Mouse (Mus musculus) forebrain, embryonic 12.5 days (tissue): ENCODE results near the gene Iqcf3. TPM values are rescaled to one million over a fixed set of nuclear protein-coding genes. Genes with fewer than 3 reads are reported as not detected.

Source experiments
- ATAC-seq: fragments of 200-750 bp; cut with Nextera tagmentation; 2 replicates; pipeline ENCODE4 v1.8.0; 2017; ENCODE audit warnings: moderate TSS enrichment; ENCODE audit not compliant: low FRiP score
- H3K27ac ChIP-seq: fragments of 300-500 bp; sonication (generic); 2 replicates; pipeline ENCODE4 v1.5.1; 2016; ENCODE audit warnings: mild to moderate bottlenecking
- H3K27me3 ChIP-seq: fragments of 300-500 bp; sonication (generic); 2 replicates; pipeline ENCODE4 v1.6.1; 2016; ENCODE audit warnings: mild to moderate bottlenecking
- H3K36me3 ChIP-seq: fragments of 300-500 bp; sonication (generic); replicated peaks from 2 replicates; pipeline ENCODE4 v1.6.1; 2016; ENCODE audit warnings: mild to moderate bottlenecking
- H3K4me1 ChIP-seq: fragments of 300-500 bp; sonication (generic); 2 replicates; pipeline ENCODE4 v1.6.1; 2016
- H3K4me2 ChIP-seq: fragments of 300-500 bp; sonication (generic); 2 replicates; pipeline ENCODE4 v1.6.1; 2016; ENCODE audit warnings: mild to moderate bottlenecking, moderate library complexity
- H3K4me3 ChIP-seq: fragments of 300-500 bp; sonication (generic); replicated peaks from 2 replicates; pipeline ENCODE4 v1.5.1; 2016; ENCODE audit warnings: mild to moderate bottlenecking
- H3K9ac ChIP-seq: fragments of 300-500 bp; sonication (generic); 2 replicates; pipeline ENCODE4 v1.6.1; 2016; ENCODE audit warnings: mild to moderate bottlenecking
- H3K9me3 ChIP-seq: fragments of 300-500 bp; sonication (generic); 2 replicates; pipeline ENCODE4 v1.6.1; 2016
- WGBS: fragments of 180-500 bp; shearing (Covaris S2); methylation state at CpG from one replicate; pipeline ENCODE4 v1.1.7; 2016; 5-methylcytosine and 5-hydroxymethylcytosine counted together
- polyA plus RNA-seq: library from polyadenylated mRNA; unstranded; fragments of >200 nt; fragmentation: Nextera tagmentation; extraction: Ambion mirVana; gene quantifications from 2 replicates; pipeline ENCODE4 v1.2.1, GENCODE M21; 2016

Gene Iqcf3
- polyA plus RNA-seq, 1 experiment from 2014 or later: not detected

DNA sequence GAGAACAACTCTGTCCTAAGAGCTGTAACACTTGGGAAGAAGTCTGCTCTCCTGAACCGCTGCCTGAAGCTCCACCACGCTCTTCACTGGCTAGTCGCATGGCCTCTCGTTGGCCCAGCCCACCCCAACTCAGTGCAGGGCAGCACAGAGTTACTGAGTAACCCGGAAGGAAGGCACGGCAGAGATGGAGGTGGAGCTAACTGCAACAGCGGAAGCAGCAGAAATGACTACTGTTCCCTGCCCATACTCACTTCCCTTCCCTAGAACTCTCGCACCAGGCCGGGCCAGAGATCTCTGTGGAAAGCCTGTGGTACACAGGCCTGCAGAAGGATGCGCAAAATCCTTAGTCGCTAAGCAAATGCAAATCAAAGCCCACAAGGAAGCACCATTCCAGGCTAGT lies 5.0 kb upstream of the Iqcf3 start:
- H3K4me2 ChIP-seq: no peak overlapping the region
- H3K4me1 ChIP-seq: no peaks in the 10 kb centered on the region; the same call in 1 of the 2 replicates
- H3K4me3 ChIP-seq: no peak overlapping the region
- H3K9ac ChIP-seq: no peak overlapping the region
- 71% methylated on average over 11 of the region's 11 CpGs for WGBS
- no peak for ATAC-seq
- no peaks in the 10 kb centered on the region for H3K27me3 ChIP-seq
- no peak overlapping the region for H3K27ac ChIP-seq
- no peaks in the 10 kb centered on the region for H3K9me3 ChIP-seq
- no peaks in the 10 kb centered on the region for H3K36me3 ChIP-seq

- H3K27ac ChIP-seq: no peak overlapping the region
- no peaks in the 10 kb centered on the region; the same call in 1 of the 2 replicates for H3K4me1 ChIP-seq
- no peak overlapping the region for H3K9ac ChIP-seq
- no peaks in the 10 kb centered on the region for H3K9me3 ChIP-seq
- 82% methylated on average over 8 of the region's 8 CpGs for WGBS
- no peak overlapping the region for H3K4me2 ChIP-seq
- H3K36me3 ChIP-seq: no peaks in the 10 kb centered on the region
- no peaks in the 10 kb centered on the region for H3K27me3 ChIP-seq
- no peak overlapping the region for H3K4me3 ChIP-seq
- ATAC-seq: no peak
These were observed 2.6 kb upstream of the Iqcf3 start for GRCm38 (mm10) chr9:106564025-106564424.

DNA sequence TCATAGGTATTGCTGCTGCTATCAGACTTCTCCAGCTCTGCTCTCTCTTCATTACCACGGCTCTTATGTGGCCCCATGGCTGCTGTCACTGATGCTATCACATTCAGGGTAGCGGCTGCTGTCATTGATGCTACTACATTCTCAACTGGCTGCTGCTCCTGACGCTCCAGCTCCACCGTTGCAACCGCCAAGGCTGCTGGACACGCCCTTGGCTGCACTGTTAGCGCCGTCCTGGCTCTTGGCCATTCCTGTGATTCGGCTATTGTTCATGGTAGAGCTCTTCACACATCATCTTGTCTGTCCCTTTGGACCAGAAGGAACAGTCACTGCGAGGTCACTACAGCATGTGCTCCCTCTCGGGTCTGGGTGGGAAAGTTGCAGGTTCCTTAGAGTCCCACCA lies 860 bp upstream of the Iqcf3 start:
- Histone ChIP-seq H3K9me3 (no peaks in the 10 kb centered on the region), H3K4me2 (no peak overlapping the region), H3K4me1 (no peaks in the 10 kb centered on the region; the same call in 1 of the 2 replicates), H3K27ac (no peak overlapping the region), H3K27me3 (no peaks in the 10 kb centered on the region), H3K9ac (no peak overlapping the region), H3K36me3 (no peaks in the 10 kb centered on the region), H3K4me3 (no peak overlapping the region)
- no peak for ATAC-seq
- 92% methylated on average over 11 of the region's 11 CpGs for WGBS

DNA sequence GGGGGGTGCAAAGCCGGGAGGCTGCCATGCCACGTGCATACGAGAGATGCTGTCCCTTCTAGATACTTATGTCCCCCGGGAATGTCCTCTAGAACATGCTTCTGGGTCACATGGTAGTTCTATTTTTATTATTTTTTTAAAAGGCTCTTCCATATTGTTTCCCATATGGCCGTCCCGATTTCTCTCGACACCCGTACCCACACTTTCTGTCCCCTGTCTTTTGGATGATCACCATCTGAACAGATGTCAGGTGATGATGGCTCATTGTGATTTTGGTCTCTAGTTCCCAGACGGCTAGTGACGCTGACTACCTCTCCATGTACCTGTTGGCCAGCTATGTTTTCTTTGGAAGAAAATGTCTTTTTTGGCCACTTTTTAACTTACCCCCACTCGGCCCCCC lies 26.5 kb downstream of the Iqcf3 start:
- H3K9ac ChIP-seq: no peak overlapping the region
- WGBS: 90% methylated on average over 11 of the region's 11 CpGs
- no peak overlapping the region for H3K4me2 ChIP-seq
- no peaks in the 10 kb centered on the region for H3K36me3 ChIP-seq
- H3K9me3 ChIP-seq: 0 out of 2 replicates have a peak, but pooled peaks cover 2% of the 10 kb centered on the region
- ATAC-seq: no peak
- H3K4me1 ChIP-seq: no peaks in the 10 kb centered on the region
- no peak overlapping the region for H3K4me3 ChIP-seq
- no peaks in the 10 kb centered on the region for H3K27me3 ChIP-seq
- H3K27ac ChIP-seq: no peak overlapping the region

GRCm38 (mm10) chr9:106534296-106534695 lies 27.1 kb downstream of the Iqcf3 start:
- no peaks in the 10 kb centered on the region for H3K4me1 ChIP-seq
- ATAC-seq: no peak
- H3K4me3 ChIP-seq: no peak overlapping the region
- H3K9me3 ChIP-seq: no peaks in the 10 kb centered on the region
- H3K4me2 ChIP-seq: no peak overlapping the region
- H3K27me3 ChIP-seq: no peaks in the 10 kb centered on the region
- no peak overlapping the region for H3K27ac ChIP-seq
- WGBS: 85% methylated on average over 7 of the region's 7 CpGs
- no peaks in the 10 kb centered on the region for H3K36me3 ChIP-seq
- no peak overlapping the region for H3K9ac ChIP-seq

DNA sequence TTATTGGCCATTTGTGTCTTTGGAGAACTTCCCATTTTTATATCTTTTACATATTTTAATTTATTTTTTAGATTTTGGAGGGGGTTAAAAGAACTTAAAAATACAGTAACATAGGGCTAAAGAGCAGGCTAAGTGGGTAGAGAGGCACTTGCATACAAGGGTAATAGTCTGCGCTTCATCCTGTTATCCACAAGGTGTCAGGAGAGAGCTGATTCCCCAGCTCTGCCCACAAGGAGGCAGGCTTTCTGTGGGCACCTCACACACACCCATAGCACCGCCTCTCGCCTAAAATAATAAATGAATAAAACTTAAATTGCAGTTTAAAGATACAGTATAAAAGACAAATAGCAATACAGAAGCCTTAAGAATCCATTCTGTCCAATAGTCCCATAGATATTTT lies 29.6 kb downstream of the Iqcf3 start:
- peaks cover 3% of the 10 kb centered on the region; the same call in 1 of the 2 replicates for H3K27me3 ChIP-seq
- no peak overlapping the region for H3K4me3 ChIP-seq
- ATAC-seq: no peak
- no peaks in the 10 kb centered on the region for H3K4me1 ChIP-seq
- H3K9me3 ChIP-seq: no peaks in the 10 kb centered on the region
- no peak overlapping the region for H3K4me2 ChIP-seq
- no peak overlapping the region for H3K9ac ChIP-seq
- 37% methylated on average over 3 of the region's 3 CpGs for WGBS
- no peak overlapping the region for H3K27ac ChIP-seq
- no peaks in the 10 kb centered on the region for H3K36me3 ChIP-seq

GRCm38 (mm10) chr9:106519909-106520308 lies 41.5 kb downstream of the Iqcf3 start:
- no peak overlapping the region for H3K4me3 ChIP-seq
- H3K36me3 ChIP-seq: no peaks in the 10 kb centered on the region
- no peaks in the 10 kb centered on the region for H3K4me1 ChIP-seq
- no peak overlapping the region for H3K27ac ChIP-seq
- ATAC-seq: no peak
- H3K27me3 ChIP-seq: no peaks in the 10 kb centered on the region
- no peaks in the 10 kb centered on the region for H3K9me3 ChIP-seq
- 84% methylated on average over 8 of the region's 8 CpGs for WGBS
- no peak overlapping the region for H3K9ac ChIP-seq
- H3K4me2 ChIP-seq: no peak overlapping the region

GRCm38 (mm10) chr9:106519433-106519832 lies 42.0 kb downstream of the Iqcf3 start:
- Histone ChIP-seq H3K4me2 (no peak overlapping the region), H3K4me1 (no peaks in the 10 kb centered on the region), H3K27me3 (no peaks in the 10 kb centered on the region), H3K9me3 (no peaks in the 10 kb centered on the region), H3K4me3 (no peak overlapping the region), H3K9ac (no peak overlapping the region), H3K27ac (no peak overlapping the region), H3K36me3 (no peaks in the 10 kb centered on the region)
- WGBS: 77% methylated on average over 2 of the region's 2 CpGs
- no peak for ATAC-seq

GRCm38 (mm10) chr9:106514273-106514672 lies 47.2 kb downstream of the Iqcf3 start, which contains the start of gene Iqcf5:
TSS of gene Iqcf5 (plus strand) at chr9:106514573.
- H3K4me3 ChIP-seq: no peak within 1 kb of the TSS
- H3K9me3 ChIP-seq: no peaks in the 10 kb centered on the region
- H3K27ac ChIP-seq: no peak within 1 kb of the TSS
- no peak within 1 kb of the TSS for H3K9ac ChIP-seq
- H3K36me3 ChIP-seq: no peaks in the 10 kb centered on the region
- 89% methylated on average over 4 of the region's 4 CpGs for WGBS
- ATAC-seq: no peak
- no peak within 1 kb of the TSS for H3K4me2 ChIP-seq
- no peaks in the 10 kb centered on the region for H3K4me1 ChIP-seq
- no peaks in the 10 kb centered on the region for H3K27me3 ChIP-seq

DNA sequence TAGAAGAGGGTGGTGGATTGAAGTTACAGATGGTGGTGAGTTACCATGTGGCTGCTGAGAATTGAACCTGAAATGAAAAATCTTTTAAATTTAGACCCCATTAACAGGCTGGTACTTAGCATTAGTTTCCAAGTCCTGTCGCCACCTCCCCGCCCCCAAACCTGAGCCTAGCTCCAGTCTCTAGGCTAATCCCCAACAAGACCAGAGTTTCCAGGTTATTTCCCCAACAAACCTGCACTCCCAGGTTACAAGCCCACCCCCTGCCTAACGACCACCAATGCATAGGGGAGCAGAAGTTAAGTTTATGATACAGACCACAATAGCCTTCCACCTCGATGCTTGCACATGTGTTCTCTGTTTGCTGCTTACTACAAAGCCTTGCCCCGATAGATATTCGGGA lies 47.9 kb downstream of the Iqcf3 start:
- Histone ChIP-seq H3K9ac (no peak overlapping the region), H3K4me1 (no peaks in the 10 kb centered on the region), H3K36me3 (no peaks in the 10 kb centered on the region), H3K27me3 (no peaks in the 10 kb centered on the region), H3K4me2 (no peak overlapping the region), H3K27ac (no peak overlapping the region), H3K4me3 (no peak overlapping the region), H3K9me3 (no peaks in the 10 kb centered on the region)
- 81% methylated on average over 6 of the region's 6 CpGs for whole genome bisulfite sequencing
- no peak for ATAC-seq

DNA sequence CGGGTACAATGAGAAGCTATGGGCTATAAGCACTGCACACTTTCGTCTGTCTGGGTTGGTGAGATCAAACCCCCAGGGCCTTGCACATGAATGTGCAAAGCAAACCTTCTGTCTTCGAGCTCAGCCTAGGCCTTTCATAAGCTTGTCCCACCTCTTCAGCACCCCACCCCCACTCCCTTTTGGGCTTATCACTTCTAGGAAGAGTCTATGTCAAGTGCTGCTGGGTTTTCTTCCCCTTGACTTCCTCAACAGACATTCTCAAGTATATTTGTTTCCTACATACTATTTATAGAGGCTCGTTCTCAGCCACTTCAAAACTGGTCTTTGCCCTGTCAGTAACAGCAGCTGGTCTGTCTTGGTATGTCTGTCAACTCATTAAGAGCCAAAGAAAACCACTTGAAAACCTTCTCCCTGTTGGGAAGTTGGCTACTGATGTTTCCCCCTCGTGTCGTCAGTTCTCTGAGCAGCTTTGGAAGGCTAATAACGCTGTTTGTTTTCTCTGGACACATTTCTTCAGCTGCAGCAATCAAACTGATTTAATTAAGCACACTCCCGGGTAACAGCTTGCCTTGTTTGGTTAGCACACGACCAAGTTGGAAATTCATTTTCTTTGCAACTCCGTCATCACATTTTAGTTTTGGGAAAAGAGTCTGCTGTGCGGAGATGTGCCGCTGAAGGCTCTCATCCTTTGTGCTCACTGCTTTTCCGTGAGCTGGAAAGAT lies 48.5 kb downstream of the Iqcf3 start:
- WGBS: 64% methylated on average over 13 of the region's 13 CpGs
- H3K4me3 ChIP-seq: no peak overlapping the region
- no peak overlapping the region for H3K9ac ChIP-seq
- no peaks in the 10 kb centered on the region for H3K27me3 ChIP-seq
- H3K9me3 ChIP-seq: no peaks in the 10 kb centered on the region
- H3K36me3 ChIP-seq: no peaks in the 10 kb centered on the region
- no peak overlapping the region for H3K27ac ChIP-seq
- H3K4me1 ChIP-seq: no peaks in the 10 kb centered on the region
- ATAC-seq: no peak
- no peak overlapping the region for H3K4me2 ChIP-seq

GRCm38 (mm10) chr9:106509356-106509755 lies 52.1 kb downstream of the Iqcf3 start:
- H3K9me3 ChIP-seq: no peaks in the 10 kb centered on the region
- WGBS: 93% methylated on average over 10 of the region's 10 CpGs
- no peak for ATAC-seq
- no peak overlapping the region for H3K4me2 ChIP-seq
- no peak overlapping the region for H3K27ac ChIP-seq
- H3K36me3 ChIP-seq: no peaks in the 10 kb centered on the region
- no peak overlapping the region for H3K9ac ChIP-seq
- H3K4me1 ChIP-seq: no peaks in the 10 kb centered on the region
- no peak overlapping the region for H3K4me3 ChIP-seq
- no peaks in the 10 kb centered on the region for H3K27me3 ChIP-seq

DNA sequence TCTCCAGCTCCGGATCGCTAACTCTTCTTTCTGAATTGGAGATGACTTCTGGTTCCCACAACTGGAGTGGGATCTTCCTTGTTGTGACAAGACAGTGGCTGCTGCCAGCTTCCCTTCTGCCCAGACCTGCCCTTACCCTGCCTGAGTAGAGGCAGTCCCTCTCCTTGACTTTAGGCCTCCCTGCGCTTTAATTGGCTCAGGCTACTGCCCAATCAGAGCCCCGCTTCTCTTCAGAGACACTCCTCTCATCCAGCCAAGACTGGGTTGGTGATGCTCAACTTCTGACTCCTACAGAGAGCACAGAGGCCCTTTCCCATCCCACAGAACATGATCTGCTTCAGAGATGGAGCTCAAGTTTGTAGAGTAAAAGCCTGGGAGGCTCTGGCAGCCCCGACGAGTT lies 57.2 kb downstream of the Iqcf3 start:
- no peak overlapping the region for H3K4me3 ChIP-seq
- no peaks in the 10 kb centered on the region for H3K9me3 ChIP-seq
- H3K4me1 ChIP-seq: no peaks in the 10 kb centered on the region
- H3K27me3 ChIP-seq: no peaks in the 10 kb centered on the region
- H3K4me2 ChIP-seq: no peak overlapping the region
- WGBS: 75% methylated on average over 6 of the region's 6 CpGs
- ATAC-seq: no peak
- H3K9ac ChIP-seq: no peak overlapping the region
- no peaks in the 10 kb centered on the region for H3K36me3 ChIP-seq
- H3K27ac ChIP-seq: no peak overlapping the region
